Mouse (Mus musculus) hindbrain, embryonic 12.5 days (tissue): ENCODE measurements around the gene Ripk3. TPM values are rescaled to one million over a fixed set of nuclear protein-coding genes. Genes with fewer than 3 reads are reported as not detected.

Experiments used
- ATAC-seq: fragments of 200-750 bp; cut with Nextera tagmentation; 2 replicates; pipeline ENCODE4 v1.8.0; 2017; ENCODE audit warnings: moderate TSS enrichment; ENCODE audit not compliant: low FRiP score
- H3K27ac ChIP-seq: fragments of 300-500 bp; sonication (generic); 2 replicates; pipeline ENCODE4 v1.5.1; 2016; ENCODE audit warnings: mild to moderate bottlenecking
- H3K27me3 ChIP-seq: fragments of 300-500 bp; sonication (generic); 2 replicates; pipeline ENCODE4 v1.6.1; 2016; ENCODE audit warnings: mild to moderate bottlenecking
- H3K36me3 ChIP-seq: fragments of 300-500 bp; sonication (generic); 2 replicates; pipeline ENCODE4 v1.6.1; 2016; ENCODE audit warnings: mild to moderate bottlenecking
- H3K4me1 ChIP-seq: fragments of 300-500 bp; sonication (generic); 2 replicates; pipeline ENCODE4 v1.6.1; 2016
- H3K4me2 ChIP-seq: fragments of 300-500 bp; sonication (generic); replicated peaks from 2 replicates; pipeline ENCODE4 v1.6.1; 2016; ENCODE audit warnings: mild to moderate bottlenecking
- H3K4me3 ChIP-seq: fragments of 300-500 bp; sonication (generic); 2 replicates; pipeline ENCODE4 v1.5.1; 2016; ENCODE audit warnings: mild to moderate bottlenecking
- H3K9ac ChIP-seq: fragments of 300-500 bp; sonication (generic); 2 replicates; pipeline ENCODE4 v1.6.1; 2016; ENCODE audit warnings: mild to moderate bottlenecking, moderate library complexity
- H3K9me3 ChIP-seq: fragments of 300-500 bp; sonication (generic); replicated peaks from 2 replicates; pipeline ENCODE4 v1.6.1; 2016; ENCODE audit warnings: mild to moderate bottlenecking
- WGBS: fragments of 180-500 bp; shearing (Covaris S2); methylation state at CpG from one replicate; pipeline ENCODE4 v1.1.7; 2016; 5-methylcytosine and 5-hydroxymethylcytosine counted together
- polyA plus RNA-seq: library from polyadenylated mRNA; unstranded; fragments of >200 nt; fragmentation: Nextera tagmentation; extraction: Ambion mirVana; gene quantifications from 2 replicates; pipeline ENCODE4 v1.2.1, GENCODE M21; 2016

Ripk3 gene
- polyA plus RNA-seq, 1 experiment from 2014 or later = 10.8 TPM

DNA sequence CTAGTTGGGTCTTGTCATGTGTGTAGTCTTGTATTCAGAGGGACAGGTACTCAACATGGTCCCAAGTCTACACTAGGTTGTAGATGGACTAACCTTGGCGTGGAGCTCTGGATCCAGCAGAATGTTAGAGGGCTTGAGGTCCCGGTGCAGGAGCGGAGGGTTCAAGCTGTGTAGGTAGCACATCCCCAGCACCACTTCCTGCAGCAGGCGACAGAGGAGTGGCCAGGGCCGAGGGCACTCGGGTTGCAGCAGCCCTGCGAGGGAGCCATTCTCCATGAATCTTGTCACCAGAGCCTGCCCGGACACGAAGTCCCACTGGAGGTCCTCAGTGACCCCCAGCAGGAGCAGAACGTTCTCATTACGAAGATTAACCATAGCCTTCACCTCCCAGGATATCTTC, 934 bp downstream of the Ripk3 start:
- peak overlapping the region; percentile 48 for H3K4me2 ChIP-seq
- WGBS = 35% methylated on average over 11 of the region's 11 CpGs

DNA sequence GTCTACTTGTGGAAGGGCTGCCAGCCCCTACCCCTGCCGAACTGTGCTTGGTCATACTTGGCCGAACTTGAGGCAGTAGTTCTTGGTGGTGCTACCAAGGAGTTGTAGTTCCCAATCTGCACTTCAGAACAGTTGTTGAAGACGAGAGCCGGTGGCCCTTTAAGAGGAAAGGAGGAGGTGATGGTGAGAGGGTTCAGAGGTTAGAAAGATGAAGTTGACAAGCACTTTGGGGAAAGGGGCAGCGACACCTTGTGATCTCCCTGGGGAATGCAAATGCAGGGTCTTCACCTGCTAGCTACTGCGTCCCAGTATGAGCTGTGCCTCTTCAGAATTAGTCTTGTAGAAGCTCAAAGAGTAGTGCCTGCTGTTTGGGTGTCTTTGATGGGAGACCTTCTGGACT, 3.5 kb downstream of the Ripk3 start:
- Histone ChIP-seq H3K9me3 (no peaks in the 10 kb centered on the region), H3K4me1 (peaks cover 18% of the 10 kb centered on the region), H3K9ac (no peak overlapping the region), H3K4me3 (no peak overlapping the region), H3K36me3 (no peaks in the 10 kb centered on the region), H3K4me2 (no peak overlapping the region), H3K27me3 (peaks cover 92% of the 10 kb centered on the region), H3K27ac (no peak overlapping the region)
- WGBS = 19% methylated on average over 6 of the region's 6 CpGs
- ATAC-seq = no peak

More for the DNA sequence above, 934 bp downstream of the Ripk3 start:
- Histone ChIP-seq H3K36me3 (no peaks in the 10 kb centered on the region), H3K4me1 (peaks cover 13% of the 10 kb centered on the region), H3K9ac (no peak overlapping the region), H3K27me3 (peaks cover 77% of the 10 kb centered on the region), H3K27ac (no peak overlapping the region), H3K4me3 (0 out of 2 replicates have a peak overlapping the region, but pooled peaks have one; percentile 32), H3K9me3 (no peaks in the 10 kb centered on the region)
- no peak for ATAC-seq

DNA sequence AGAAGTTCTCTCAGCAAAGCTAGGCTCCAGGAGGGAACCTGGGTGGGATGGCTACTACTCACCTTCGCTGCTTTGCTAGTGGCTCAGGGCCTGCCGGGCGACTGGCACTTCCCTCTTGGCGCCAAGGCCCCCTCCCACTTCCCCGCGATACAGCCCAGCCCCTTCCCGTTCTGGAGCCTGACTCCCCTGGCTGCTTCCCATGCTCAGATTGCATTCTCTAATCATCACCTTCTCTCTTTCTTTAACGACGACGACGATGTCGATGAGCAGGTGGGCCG, 4.8 kb downstream of the Ripk3 start, which contains the start of gene Adcy4:
TSS of gene Adcy4 (minus strand) at position 138 of the 278 bp plus-strand sequence.
- H3K9me3 ChIP-seq = no peaks in the 10 kb centered on the region
- H3K9ac ChIP-seq = peak within 1 kb of the TSS; percentile 41
- H3K4me2 ChIP-seq = peak within 1 kb of the TSS; percentile 45
- 3% methylated on average over 13 of the region's 13 CpGs for WGBS
- peak within 1 kb of the TSS; percentile 34 for H3K4me3 ChIP-seq
- ATAC-seq = no peak
- peaks cover 18% of the 10 kb centered on the region for H3K4me1 ChIP-seq
- H3K27me3 ChIP-seq = peaks cover 80% of the 10 kb centered on the region
- H3K27ac ChIP-seq = peak within 1 kb of the TSS; percentile 12; the same call in 1 of the 2 replicates
- no peaks in the 10 kb centered on the region for H3K36me3 ChIP-seq

DNA sequence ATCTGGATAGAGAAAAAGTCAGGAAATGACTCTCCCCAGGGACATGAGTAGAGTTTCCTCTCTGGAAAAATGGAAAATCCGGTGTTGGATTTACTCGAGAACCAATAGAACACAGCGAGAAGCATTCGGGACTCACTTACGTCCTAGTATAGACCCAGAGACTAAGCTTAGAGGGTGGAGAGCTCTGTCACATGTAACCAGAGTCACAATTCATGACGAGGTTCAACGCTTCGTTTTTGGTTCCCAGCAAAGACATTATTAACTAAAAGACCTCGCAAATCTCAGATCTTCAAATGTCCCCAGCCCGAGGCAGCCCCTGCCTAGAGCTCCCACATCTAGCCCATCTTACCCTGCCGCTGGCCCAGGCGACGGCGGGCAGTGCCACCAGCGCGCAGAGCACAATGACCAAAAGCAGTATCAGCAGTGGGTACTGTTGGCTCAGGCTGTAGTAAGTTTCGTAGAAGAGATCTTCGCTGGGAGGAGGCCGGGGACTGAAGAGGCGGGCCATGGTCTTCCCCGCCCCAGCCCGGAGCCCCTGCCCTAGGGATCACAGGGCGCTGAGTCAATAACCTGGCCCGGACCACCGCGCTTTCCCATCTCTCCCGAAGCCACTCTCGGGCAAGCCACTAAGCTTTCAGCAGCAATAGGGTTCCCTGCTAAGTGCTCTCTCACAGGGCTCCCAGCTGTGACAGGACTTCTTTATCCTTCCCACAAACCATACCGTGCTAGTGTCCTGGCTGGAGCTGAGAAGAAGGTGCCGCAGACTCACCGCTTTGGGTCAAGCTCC, 5.3 kb downstream of the Ripk3 start:
- WGBS = 1% methylated on average over 31 of the region's 31 CpGs
- H3K27me3 ChIP-seq = peaks cover 75% of the 10 kb centered on the region
- no peak for ATAC-seq
- peak overlapping the region; percentile 12; the same call in 1 of the 2 replicates for H3K27ac ChIP-seq
- H3K4me1 ChIP-seq = peaks cover 17% of the 10 kb centered on the region
- H3K36me3 ChIP-seq = no peaks in the 10 kb centered on the region
- H3K4me2 ChIP-seq = peak overlapping the region; percentile 45
- no peaks in the 10 kb centered on the region for H3K9me3 ChIP-seq
- H3K9ac ChIP-seq = peak overlapping the region; percentile 41
- H3K4me3 ChIP-seq = peak overlapping the region; percentile 34

DNA sequence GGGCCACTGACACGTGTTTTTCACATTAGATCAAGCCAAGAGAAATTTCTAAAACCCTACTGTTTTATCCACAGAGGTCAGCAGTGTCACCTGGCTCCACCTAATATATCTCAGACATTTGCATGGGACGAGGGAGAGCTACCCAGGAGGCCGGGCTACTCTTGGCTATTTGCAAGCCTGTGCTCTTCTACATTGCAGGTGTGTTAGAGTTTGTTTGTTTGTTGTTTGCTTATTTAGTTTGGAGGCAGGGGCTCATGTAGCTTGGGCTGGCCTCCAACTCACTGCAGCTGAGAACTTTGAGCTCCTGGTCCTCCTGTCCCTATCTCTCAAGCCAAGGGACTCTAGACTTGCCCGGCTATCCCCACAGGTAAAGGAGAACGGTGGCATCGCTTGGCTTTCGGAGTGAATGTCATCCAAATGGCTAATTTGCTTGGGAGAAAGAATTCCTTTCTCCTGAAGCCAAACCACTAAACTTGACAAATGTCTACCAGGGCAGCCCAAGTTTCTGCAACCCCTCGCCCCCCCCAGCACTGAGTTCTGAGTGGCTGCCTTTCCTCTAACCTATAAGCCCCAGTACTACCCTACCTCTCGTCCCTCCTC, 6.2 kb downstream of the Ripk3 start:
- H3K27ac ChIP-seq = no peak overlapping the region
- ATAC-seq = no peak
- H3K4me2 ChIP-seq = peak overlapping the region; percentile 45
- H3K4me1 ChIP-seq = peaks cover 12% of the 10 kb centered on the region
- WGBS = 46% methylated on average over 9 of the region's 9 CpGs
- H3K4me3 ChIP-seq = peak overlapping the region; percentile 34; the same call in 1 of the 2 replicates
- H3K36me3 ChIP-seq = no peaks in the 10 kb centered on the region
- H3K27me3 ChIP-seq = peaks cover 66% of the 10 kb centered on the region
- H3K9ac ChIP-seq = no peak overlapping the region
- no peaks in the 10 kb centered on the region for H3K9me3 ChIP-seq

DNA sequence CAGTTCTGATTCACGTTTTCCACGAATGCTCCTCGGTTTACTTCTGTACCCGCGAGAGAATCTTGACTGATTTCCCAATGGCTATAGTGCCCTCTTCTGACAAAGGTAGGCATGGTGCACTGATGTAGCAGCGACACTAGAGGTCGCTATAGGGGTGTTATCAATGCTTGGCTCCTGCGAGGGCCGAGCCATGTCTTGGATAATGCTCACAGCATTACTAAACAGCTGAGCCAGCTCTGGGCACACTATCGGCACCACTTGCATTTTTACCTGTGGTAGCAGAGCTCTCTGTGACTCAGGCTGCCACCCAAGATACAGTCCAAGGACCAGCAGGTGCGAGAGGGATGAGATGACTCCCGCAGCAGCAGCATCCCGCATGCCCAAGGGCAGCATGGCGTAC, 7.4 kb downstream of the Ripk3 start:
- H3K36me3 ChIP-seq = no peaks in the 10 kb centered on the region
- peak overlapping the region; percentile 42 for H3K4me2 ChIP-seq
- peaks cover 54% of the 10 kb centered on the region for H3K27me3 ChIP-seq
- peaks cover 12% of the 10 kb centered on the region for H3K4me1 ChIP-seq
- ATAC-seq = peak; percentile 77
- no peak overlapping the region for H3K9ac ChIP-seq
- no peak overlapping the region for H3K27ac ChIP-seq
- WGBS = 16% methylated on average over 14 of the region's 14 CpGs
- H3K9me3 ChIP-seq = no peaks in the 10 kb centered on the region
- H3K4me3 ChIP-seq = peak overlapping the region; percentile 13; the same call in 1 of the 2 replicates

DNA sequence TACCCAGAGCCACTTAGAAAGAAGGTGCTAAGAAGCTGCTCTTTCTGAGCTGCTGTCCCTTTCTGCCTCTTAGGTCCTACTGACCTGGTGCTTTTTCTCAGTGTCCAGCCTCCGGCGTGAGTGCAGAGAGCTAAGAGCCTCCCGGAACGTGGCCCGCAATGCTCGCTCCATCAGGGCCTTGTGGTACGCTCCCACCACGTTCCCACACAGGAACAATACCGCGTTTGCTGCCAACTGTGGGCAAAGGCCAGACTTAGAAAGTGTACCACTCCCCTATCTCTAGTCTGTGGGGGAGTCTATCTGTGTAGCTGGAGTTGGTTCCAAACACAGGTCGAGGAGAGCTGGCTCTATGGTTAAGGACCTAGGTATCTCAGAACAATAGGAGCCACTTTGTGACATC, 7.9 kb downstream of the Ripk3 start:
- WGBS = 83% methylated on average over 11 of the region's 11 CpGs
- H3K4me1 ChIP-seq = peaks cover 12% of the 10 kb centered on the region
- H3K4me2 ChIP-seq = no peak overlapping the region
- H3K36me3 ChIP-seq = no peaks in the 10 kb centered on the region
- H3K9me3 ChIP-seq = no peaks in the 10 kb centered on the region
- H3K9ac ChIP-seq = no peak overlapping the region
- ATAC-seq = no peak
- H3K27me3 ChIP-seq = peaks cover 49% of the 10 kb centered on the region
- H3K4me3 ChIP-seq = no peak overlapping the region
- H3K27ac ChIP-seq = no peak overlapping the region

DNA sequence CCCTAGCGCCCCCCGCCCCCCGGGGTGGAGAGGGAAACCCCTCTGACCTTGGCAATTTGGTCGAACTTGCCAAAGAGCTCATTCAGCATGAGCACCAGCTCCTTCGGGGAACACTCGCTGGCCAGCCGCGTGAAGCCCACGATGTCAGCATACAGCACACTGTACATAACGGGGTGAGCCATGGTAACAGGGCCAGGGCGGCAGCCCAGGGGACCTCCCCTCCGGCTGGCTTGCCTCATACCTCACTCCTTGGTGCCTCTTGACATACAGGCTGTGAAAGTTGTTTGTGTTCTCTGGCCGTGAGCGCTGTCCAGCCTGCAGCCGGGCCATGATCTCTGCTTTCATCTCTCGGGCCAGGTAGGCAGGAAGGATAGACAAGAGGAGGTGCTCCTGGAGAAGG, 9.0 kb downstream of the Ripk3 start:
- H3K27me3 ChIP-seq = peaks cover 38% of the 10 kb centered on the region
- no peak overlapping the region for H3K9ac ChIP-seq
- ATAC-seq = no peak
- H3K4me2 ChIP-seq = no peak overlapping the region
- no peaks in the 10 kb centered on the region for H3K36me3 ChIP-seq
- H3K27ac ChIP-seq = no peak overlapping the region
- WGBS = 73% methylated on average over 16 of the region's 16 CpGs
- H3K4me3 ChIP-seq = no peak overlapping the region
- H3K4me1 ChIP-seq = peaks cover 12% of the 10 kb centered on the region
- no peaks in the 10 kb centered on the region for H3K9me3 ChIP-seq

DNA sequence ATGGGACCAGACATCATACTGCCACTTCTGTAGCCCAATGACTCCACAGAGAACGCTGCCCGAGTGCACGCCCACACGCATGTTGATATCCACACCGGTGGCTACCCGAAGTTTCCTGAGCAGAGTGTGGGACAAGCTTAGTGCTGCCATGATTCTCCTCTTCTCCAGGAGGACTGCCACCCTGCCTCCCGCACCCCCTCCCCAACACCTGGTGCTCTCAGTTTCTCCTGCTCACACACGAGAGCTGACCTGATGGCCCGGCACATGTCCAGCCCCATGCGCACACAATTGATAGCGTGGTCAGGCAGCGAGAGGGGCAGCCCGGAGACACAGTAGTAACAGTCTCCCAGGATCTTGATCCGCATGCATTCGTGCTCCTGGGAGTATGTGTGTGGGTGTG, 10.0 kb downstream of the Ripk3 start:
- Histone ChIP-seq H3K4me3 (no peak overlapping the region), H3K4me1 (peaks cover 9% of the 10 kb centered on the region), H3K4me2 (no peak overlapping the region), H3K9ac (no peak overlapping the region), H3K9me3 (no peaks in the 10 kb centered on the region), H3K27ac (no peak overlapping the region), H3K36me3 (no peaks in the 10 kb centered on the region), H3K27me3 (peaks cover 28% of the 10 kb centered on the region)
- 89% methylated on average over 15 of the region's 15 CpGs for WGBS
- ATAC-seq = no peak

DNA sequence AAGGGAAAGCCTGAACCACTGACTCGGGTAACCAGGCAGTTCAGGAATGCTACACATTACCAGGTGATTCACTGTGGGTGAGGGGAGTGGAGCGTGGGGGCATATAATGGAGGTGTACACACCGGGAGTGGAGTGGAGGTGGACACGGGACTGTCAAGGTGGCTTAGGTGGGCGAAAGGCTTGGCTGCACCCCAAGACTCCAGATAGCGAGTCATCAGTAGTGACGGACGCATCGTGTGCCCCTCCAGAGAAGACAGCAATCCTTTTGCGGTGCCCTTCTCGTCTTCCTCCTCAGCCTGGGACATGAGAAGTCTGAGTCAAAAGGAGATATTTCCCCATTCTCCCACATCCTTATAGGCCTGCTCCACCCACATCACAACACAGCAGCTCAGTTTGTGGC, 10.9 kb downstream of the Ripk3 start:
- Histone ChIP-seq H3K4me1 (peaks cover 5% of the 10 kb centered on the region), H3K4me3 (no peak overlapping the region), H3K27me3 (peaks cover 19% of the 10 kb centered on the region), H3K4me2 (no peak overlapping the region), H3K9ac (no peak overlapping the region), H3K36me3 (no peaks in the 10 kb centered on the region), H3K9me3 (no peaks in the 10 kb centered on the region), H3K27ac (no peak overlapping the region)
- 91% methylated on average over 11 of the region's 11 CpGs for WGBS
- no peak for ATAC-seq

DNA sequence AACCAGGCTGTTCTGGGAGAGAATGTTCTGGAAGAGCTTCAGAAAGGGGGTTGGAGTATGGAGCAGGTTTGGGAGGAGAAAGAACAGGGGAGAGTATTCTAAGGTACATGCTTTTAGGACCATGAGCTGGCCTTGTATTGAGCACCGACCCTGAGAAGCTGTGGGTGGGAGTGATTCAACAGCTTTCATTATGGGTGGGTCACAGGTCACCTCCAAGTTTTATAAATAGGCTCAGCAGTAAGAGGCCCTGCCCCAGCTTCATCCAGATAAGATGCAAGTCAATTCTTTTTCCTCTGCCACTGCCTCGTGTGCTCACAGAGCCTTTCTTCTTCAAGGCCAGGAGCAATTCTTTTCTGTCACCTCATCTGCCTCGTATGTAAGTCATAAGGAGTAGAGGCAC, 11.5 kb downstream of the Ripk3 start:
- H3K27ac ChIP-seq = no peak overlapping the region
- H3K4me1 ChIP-seq = peaks cover 5% of the 10 kb centered on the region
- H3K4me2 ChIP-seq = no peak overlapping the region
- H3K27me3 ChIP-seq = peaks cover 15% of the 10 kb centered on the region
- H3K9me3 ChIP-seq = no peaks in the 10 kb centered on the region
- H3K36me3 ChIP-seq = no peaks in the 10 kb centered on the region
- ATAC-seq = no peak
- WGBS = 47% methylated on average over 3 of the region's 3 CpGs
- no peak overlapping the region for H3K9ac ChIP-seq
- no peak overlapping the region for H3K4me3 ChIP-seq

DNA sequence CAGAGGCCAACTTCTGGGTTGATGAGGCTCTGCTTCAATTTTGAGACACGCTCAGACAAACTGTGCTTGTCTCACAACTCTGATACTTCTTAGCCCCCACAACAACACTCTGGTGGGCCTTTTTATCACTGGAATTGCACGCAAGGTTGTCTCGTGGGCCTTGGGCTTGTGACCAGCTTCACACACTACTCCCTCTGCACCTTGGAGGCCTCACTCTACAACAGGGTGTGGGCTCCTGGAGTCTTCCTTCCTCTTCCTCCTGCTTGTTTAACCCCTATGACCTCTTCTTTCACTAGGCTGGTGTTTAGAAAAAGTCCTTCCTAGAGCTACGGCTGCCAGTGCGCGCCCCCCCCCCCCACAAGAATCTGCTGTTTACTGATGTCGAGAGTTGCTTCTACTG, 12.0 kb downstream of the Ripk3 start:
- no peaks in the 10 kb centered on the region for H3K36me3 ChIP-seq
- H3K4me1 ChIP-seq = peaks cover 4% of the 10 kb centered on the region
- 62% methylated on average over 7 of the region's 7 CpGs for WGBS
- peaks cover 14% of the 10 kb centered on the region for H3K27me3 ChIP-seq
- H3K4me3 ChIP-seq = no peak overlapping the region
- ATAC-seq = no peak
- no peaks in the 10 kb centered on the region for H3K9me3 ChIP-seq
- no peak overlapping the region for H3K27ac ChIP-seq
- H3K9ac ChIP-seq = no peak overlapping the region
- no peak overlapping the region for H3K4me2 ChIP-seq
